Mouse (Mus musculus) liver, postnatal 0 days (tissue): ENCODE measurements at regions not wholly inside any gene's neighbourhood (a gene's known extent, or its start where the extent isn't known, plus 50 kb on each side); places are given as distances from the start of the nearest gene placed in this dataset.
"Not testable (repeated sequence)": the region's sequence is repeated elsewhere in the genome, so short reads cannot be mapped to it uniquely, and the experiment has no call there.

Source experiments
- ATAC-seq: fragments of 200-750 bp; cut with Nextera tagmentation; 2 replicates; pipeline ENCODE4 v1.8.0; 2017; ENCODE audit warnings: mild to moderate bottlenecking, moderate library complexity
- DNase-seq: peaks from one replicate; pipeline ENCODE4 v3.0.0-alpha.2; 2016
- H3K27ac ChIP-seq: fragments of 300-500 bp; sonication (generic); 2 replicates; pipeline ENCODE4 v1.5.1; 2014; ENCODE audit warnings: antibody characterized with exemption, moderate library complexity, mild to moderate bottlenecking, low read depth
- H3K27me3 ChIP-seq: fragments of 300-500 bp; sonication (generic); 2 replicates; pipeline ENCODE4 v1.6.1; 2014; ENCODE audit warnings: low read length, control low read depth, mixed read lengths; ENCODE audit not compliant: insufficient read depth
- H3K36me3 ChIP-seq: fragments of 300-500 bp; sonication (generic); replicated peaks from 2 replicates; pipeline ENCODE4 v1.6.1; 2014; ENCODE audit warnings: mild to moderate bottlenecking, control low read depth, low read length, moderate library complexity, mixed read lengths; ENCODE audit not compliant: insufficient read depth
- H3K4me1 ChIP-seq: fragments of 300-500 bp; sonication (generic); 2 replicates; pipeline ENCODE4 v1.6.1; 2014; ENCODE audit warnings: antibody characterized with exemption, mild to moderate bottlenecking, control low read depth; ENCODE audit not compliant: insufficient read depth
- H3K4me2 ChIP-seq: fragments of 300-500 bp; sonication (generic); 2 replicates; pipeline ENCODE4 v1.6.1; 2014; ENCODE audit warnings: low read depth, mild to moderate bottlenecking, low read length, moderate library complexity, mixed read lengths
- H3K4me3 ChIP-seq: fragments of 300-500 bp; sonication (generic); 2 replicates; pipeline ENCODE4 v1.5.1; 2014; ENCODE audit warnings: low read depth, low read length
- H3K9ac ChIP-seq: fragments of 300-500 bp; sonication (generic); replicated peaks from 2 replicates; pipeline ENCODE4 v1.6.1; 2014; ENCODE audit warnings: mild to moderate bottlenecking, moderate library complexity
- H3K9me3 ChIP-seq: fragments of 300-500 bp; sonication (generic); 2 replicates; pipeline ENCODE4 v1.6.1; 2016; ENCODE audit warnings: mild to moderate bottlenecking, control low read depth, low read length, mixed read lengths
- CTCF ChIP-seq: sonication (generic); IDR thresholded peaks from 2 replicates; pipeline ENCODE4 v1.5.1; 2016; ENCODE audit warnings: antibody characterized with exemption, low read depth
- EP300 ChIP-seq: IDR thresholded peaks from 2 replicates; pipeline ENCODE4 v1.6.1; 2016; ENCODE audit warnings: antibody characterized with exemption, low read depth, mild to moderate bottlenecking
- WGBS: fragments of 180-500 bp; shearing (Covaris S2); extraction: QIAGEN DNeasy Blood & Tissue Kit; methylation state at CpG from one replicate; pipeline ENCODE4 v1.1.7; 2014; ENCODE audit not compliant: insufficient replicate concordance; 5-methylcytosine and 5-hydroxymethylcytosine counted together

GRCm38 (mm10) chr8:39357111-39357510 lies 1317.8 kb upstream of the Adam24 start:
- Histone ChIP-seq H3K9ac (no peak overlapping the region), H3K9me3 (no peaks in the 10 kb centered on the region), H3K36me3 (no peaks in the 10 kb centered on the region), H3K27ac (no peak overlapping the region), H3K27me3 (no peaks in the 10 kb centered on the region), H3K4me3 (no peak overlapping the region), H3K4me2 (no peak overlapping the region), H3K4me1 (no peaks in the 10 kb centered on the region)
- WGBS = 80% methylated on average over 1 of the region's 1 CpGs
- DNase-seq (no peak), ATAC-seq (no peak)
- no peak for TF ChIP-seq CTCF
- TF ChIP-seq EP300 = no peak

GRCm38 (mm10) chr8:39357865-39358264 lies 1317.0 kb upstream of the Adam24 start:
- no peak for DNase-seq
- no peak for ATAC-seq
- Histone ChIP-seq H3K9me3 (no peaks in the 10 kb centered on the region), H3K27ac (no peak overlapping the region), H3K4me2 (no peak overlapping the region), H3K27me3 (no peaks in the 10 kb centered on the region), H3K4me1 (no peaks in the 10 kb centered on the region), H3K4me3 (no peak overlapping the region), H3K9ac (no peak overlapping the region), H3K36me3 (no peaks in the 10 kb centered on the region)
- WGBS = 78% methylated on average over 3 of the region's 3 CpGs
- TF ChIP-seq CTCF = no peak
- TF ChIP-seq EP300 = no peak

GRCm38 (mm10) chr8:39366346-39366745 lies 1308.5 kb upstream of the Adam24 start:
- H3K4me3 ChIP-seq, H3K4me2 ChIP-seq, H3K27ac ChIP-seq, H3K9ac ChIP-seq, H3K9me3 ChIP-seq, H3K36me3 ChIP-seq, ATAC-seq, H3K4me1 ChIP-seq, H3K27me3 ChIP-seq, DNase-seq: not testable (repeated sequence)
- WGBS = 62% methylated on average over 2 of the region's 2 CpGs
